9 mouse cellular contexts compared by ENCODE assay signal in the genomic region with DNA sequence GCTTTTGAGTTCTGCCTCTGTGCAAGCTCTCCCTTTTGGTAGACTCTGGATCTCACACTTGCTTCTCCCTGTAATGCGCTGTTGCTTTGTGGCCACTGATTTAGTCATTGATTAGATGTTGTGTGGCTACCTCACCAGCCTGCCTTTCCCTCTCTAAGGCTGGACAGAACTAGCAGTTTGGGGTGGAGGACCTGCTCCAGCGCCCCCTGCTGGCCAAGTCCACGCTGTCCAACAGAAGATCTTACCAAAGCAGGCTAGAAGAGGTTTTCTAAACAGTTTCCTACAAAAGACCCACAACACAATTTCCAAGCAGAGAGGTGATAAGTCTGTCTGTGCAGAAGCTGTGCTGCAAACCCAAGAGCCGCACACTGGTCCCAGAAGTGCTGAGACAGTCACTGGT. TPM values are rescaled to one million over a fixed set of nuclear protein-coding genes. Genes with fewer than 3 reads are reported as not detected.
DNase-seq lines count a peak whose midpoint lies in the region; ATAC-seq and TF ChIP-seq lines count a peak whose summit lies in the region.
"Had no signal": no experiment of that assay in that cellular context is flagged by ENCODE, and none has a peak within 500 bp of the region (broad histone marks: within the 10 kb centered on the region; RNA-seq: fewer than 3 reads in every experiment).

No protein-coding gene starts in this region.

- DNase-seq in heart, adult 18-20 months = peak; percentile 74 to 89
- DNase-seq in brain, embryonic 14.5 days (ENCODE audit: low read depth) = peak; percentile 67
- peak; percentile 54 for DNase-seq in forebrain, embryonic 14.5 days (ENCODE audit: low spot score)
- peak; percentile 77 to 84 for DNase-seq in left cerebral cortex, postnatal 14 days (ENCODE audit: low spot score in 2 of 2)
- DNase-seq in neural tube, embryonic 11.5 days (ENCODE audit: low spot score) = peak; percentile 76
- peak; percentile 46 to 49 for DNase-seq in thymus, adult 18-20 months

- TF ChIP-seq CTCF in brain, embryonic 14.5 days (IDR thresholded peaks at IDR 0.05; ENCODE audit: borderline replicate concordance, extremely low read depth, insufficient read depth, insufficient read length) = peak; percentile 86

- H3K4me1 ChIP-seq in heart, embryonic 12.5 days (replicated peaks) = no peaks in the 10 kb centered on the region; the same call in 1 of the 2 replicates
- H3K4me1 ChIP-seq in forebrain, embryonic 14.5 days (ENCODE audit: control insufficient read depth, insufficient read depth, low read length) = no peaks in the 10 kb centered on the region
- no peaks in the 10 kb centered on the region for H3K4me1 ChIP-seq in intestine, embryonic 15.5 days (replicated peaks)
- H3K4me1 ChIP-seq in neural tube, embryonic 11.5 days (ENCODE audit: control insufficient read depth, insufficient read depth, low read length) = no peaks in the 10 kb centered on the region
- H3K4me1 ChIP-seq: megakaryocyte, embryonic 14.5 days had no signal

- H3K27me3 ChIP-seq in heart, embryonic 12.5 days (replicated peaks) = peaks cover 5% of the 10 kb centered on the region; the same call in 1 of the 2 replicates
- H3K27me3 ChIP-seq in forebrain, embryonic 14.5 days (replicated peaks; ENCODE audit: control insufficient read depth, insufficient read depth, low read length) = no peaks in the 10 kb centered on the region
- no peaks in the 10 kb centered on the region for H3K27me3 ChIP-seq in intestine, embryonic 15.5 days (replicated peaks)
- H3K27me3 ChIP-seq in neural tube, embryonic 11.5 days (ENCODE audit: control insufficient read depth, insufficient read depth, low read length) = no peaks in the 10 kb centered on the region

- H3K9ac ChIP-seq in heart, embryonic 12.5 days = no peak overlapping the region
- H3K9ac ChIP-seq in forebrain, embryonic 14.5 days (ENCODE audit: low read length) = no peak overlapping the region
- H3K9ac ChIP-seq in intestine, embryonic 15.5 days = no peak overlapping the region
- no peak overlapping the region for H3K9ac ChIP-seq in neural tube, embryonic 11.5 days (ENCODE audit: low read length)

- H3K36me3 ChIP-seq in heart, embryonic 12.5 days = peaks cover 12% of the 10 kb centered on the region; the same call in 1 of the 2 replicates
- no peaks in the 10 kb centered on the region for H3K36me3 ChIP-seq in forebrain, embryonic 14.5 days (ENCODE audit: control insufficient read depth, insufficient read depth, low read length)
- H3K36me3 ChIP-seq in intestine, embryonic 15.5 days = no peaks in the 10 kb centered on the region
- no peaks in the 10 kb centered on the region for H3K36me3 ChIP-seq in neural tube, embryonic 11.5 days (ENCODE audit: control insufficient read depth, insufficient read depth, low read length)

- no peak overlapping the region for H3K4me2 ChIP-seq in heart, embryonic 12.5 days
- no peak overlapping the region for H3K4me2 ChIP-seq in forebrain, embryonic 14.5 days (ENCODE audit: low read length)
- H3K4me2 ChIP-seq in intestine, embryonic 15.5 days (replicated peaks) = no peak overlapping the region
- no peak overlapping the region for H3K4me2 ChIP-seq in neural tube, embryonic 11.5 days (ENCODE audit: low read depth)

- WGBS in heart, embryonic 12.5 days = 34% methylated on average over 4 of the region's 4 CpGs
- 41% methylated on average over 4 of the region's 4 CpGs for WGBS in forebrain, embryonic 14.5 days
- WGBS in intestine, embryonic 15.5 days = 37% methylated on average over 4 of the region's 4 CpGs
- 38% methylated on average over 4 of the region's 4 CpGs for WGBS in neural tube, embryonic 11.5 days

- ATAC-seq in heart, embryonic 12.5 days (ENCODE audit: insufficient number of reproducible peaks, low FRiP score) = no peak
- peak; percentile 46; the same call in 1 of the 2 replicates for ATAC-seq in forebrain, embryonic 14.5 days
- ATAC-seq in intestine, embryonic 15.5 days = 0 out of 2 replicates have a peak, but pooled peaks have one; percentile 41
- no peak for ATAC-seq in neural tube, embryonic 11.5 days (ENCODE audit: insufficient read depth, low FRiP score, low TSS enrichment)

- H3K27ac ChIP-seq in heart, embryonic 12.5 days (ENCODE audit: poor library complexity, severe bottlenecking) = no peak overlapping the region
- H3K27ac ChIP-seq in forebrain, embryonic 14.5 days (ENCODE audit: low read depth, low read length) = no peak overlapping the region
- H3K27ac ChIP-seq in intestine, embryonic 15.5 days = no peak overlapping the region
- no peak overlapping the region for H3K27ac ChIP-seq in neural tube, embryonic 11.5 days (ENCODE audit: low read depth, low read length)

- no peak overlapping the region for H3K4me3 ChIP-seq in heart, embryonic 12.5 days
- no peak overlapping the region for H3K4me3 ChIP-seq in forebrain, embryonic 14.5 days (ENCODE audit: low read depth, low read length)
- H3K4me3 ChIP-seq in intestine, embryonic 15.5 days (replicated peaks) = no peak overlapping the region
- H3K4me3 ChIP-seq in neural tube, embryonic 11.5 days (ENCODE audit: low read depth, low read length) = no peak overlapping the region
- H3K4me3 ChIP-seq: megakaryocyte, embryonic 14.5 days had no signal

- intact Hi-C loops in left cerebral cortex, postnatal 14 days (cut with DNase I) = loop anchor here (2.0 kb wide), 1 partner anchor 49 kb away; no protein-coding TSS in a partner anchor

- H3K9me3 ChIP-seq in heart, embryonic 12.5 days (replicated peaks) = 0 out of 2 replicates have a peak, but pooled peaks cover 1% of the 10 kb centered on the region
- no peaks in the 10 kb centered on the region for H3K9me3 ChIP-seq in forebrain, embryonic 14.5 days (replicated peaks; ENCODE audit: control insufficient read depth, low read length)
- no peaks in the 10 kb centered on the region for H3K9me3 ChIP-seq in intestine, embryonic 15.5 days
- no peaks in the 10 kb centered on the region for H3K9me3 ChIP-seq in neural tube, embryonic 11.5 days (ENCODE audit: control insufficient read depth, low read length)
- H3K9me3 ChIP-seq: megakaryocyte, embryonic 14.5 days had no signal

- TF ChIP-seq POLR2A in brain, embryonic 14.5 days (IDR thresholded peaks at IDR 0.05; ENCODE audit: borderline replicate concordance, extremely low read depth, insufficient read depth, insufficient read length, poor library complexity, severe bottlenecking) = no peak

RNA-seq across cellular contexts. Expression of gene Tmem255b, which starts 26.9 kb away (rescaled TPM):
- total RNA-seq in heart, adult 18-20 months (2021) = 1 to 10 TPM; 5.4 to 6.7 TPM
- 0.38 and 0.53 TPM in 2 replicates for polyA plus RNA-seq in heart, embryonic 12.5 days (2016; fragmentation: Nextera tagmentation; extraction: Ambion mirVana)
- polyA plus RNA-seq in brain, embryonic 14.5 days (2012; rRNA removed) = 0.20 and 0.27 TPM in 2 replicates
- polyA plus RNA-seq in forebrain, embryonic 14.5 days (2014; fragmentation: Nextera tagmentation; extraction: Ambion mirVana) = not detected in 2 replicates
- polyA plus RNA-seq in intestine, embryonic 15.5 days (2015; fragmentation: Nextera tagmentation; extraction: Ambion mirVana) = 2.2 and 2.7 TPM in 2 replicates
- 1 to 10 TPM; 4.9 to 8.2 TPM for total RNA-seq in left cerebral cortex, postnatal 14 days (2021)
- 0.38 and 0.39 TPM in 2 replicates for polyA plus RNA-seq in neural tube, embryonic 11.5 days (2014; fragmentation: Nextera tagmentation; extraction: Ambion mirVana)

RNA-seq across cellular contexts. Expression of gene Gas6, which starts 32.4 kb away (rescaled TPM):
- total RNA-seq in heart, adult 18-20 months (2021) = 100 to 1,000 TPM; 115 to 123 TPM
- polyA plus RNA-seq in heart, embryonic 12.5 days (2016; fragmentation: Nextera tagmentation; extraction: Ambion mirVana) = 57.1 and 60.7 TPM in 2 replicates
- polyA plus RNA-seq in brain, embryonic 14.5 days (2012; rRNA removed) = 25.8 and 36.6 TPM in 2 replicates
- 9.7 and 12.5 TPM in 2 replicates for polyA plus RNA-seq in forebrain, embryonic 14.5 days (2014; fragmentation: Nextera tagmentation; extraction: Ambion mirVana)
- polyA plus RNA-seq in intestine, embryonic 15.5 days (2015; fragmentation: Nextera tagmentation; extraction: Ambion mirVana) = 50.9 and 57.8 TPM in 2 replicates
- total RNA-seq in left cerebral cortex, postnatal 14 days (2021) = 100 to 1,000 TPM; 115 to 126 TPM
- 6.5 and 6.7 TPM in 2 replicates for polyA plus RNA-seq in neural tube, embryonic 11.5 days (2014; fragmentation: Nextera tagmentation; extraction: Ambion mirVana)

RNA-seq across cellular contexts. Expression of gene Grk1, which starts 57.0 kb away (rescaled TPM):
- total RNA-seq in heart, adult 18-20 months (2021) = not detected
- polyA plus RNA-seq in heart, embryonic 12.5 days (2016; fragmentation: Nextera tagmentation; extraction: Ambion mirVana) = not detected in 2 replicates
- polyA plus RNA-seq in brain, embryonic 14.5 days (2012; rRNA removed) = 0.06 and 0.10 TPM in 2 replicates
- polyA plus RNA-seq in forebrain, embryonic 14.5 days (2014; fragmentation: Nextera tagmentation; extraction: Ambion mirVana) = 0.04 TPM in 1 of 2 replicates, not detected in the other
- polyA plus RNA-seq in intestine, embryonic 15.5 days (2015; fragmentation: Nextera tagmentation; extraction: Ambion mirVana) = not detected in 2 replicates
- total RNA-seq in left cerebral cortex, postnatal 14 days (2021) = not detected
- 0.04 TPM in 1 of 2 replicates, not detected in the other for polyA plus RNA-seq in neural tube, embryonic 11.5 days (2014; fragmentation: Nextera tagmentation; extraction: Ambion mirVana)

Comparison
In these comparisons a context has a peak if more than half of its experiments do, and no peak if none do; other contexts are left out.
1. ATAC-seq: peak in forebrain, embryonic 14.5 days (single experiment) and intestine, embryonic 15.5 days (single experiment); none in heart, embryonic 12.5 days (single experiment) and neural tube, embryonic 11.5 days (single experiment).
2. Peak in every context shown above with its lines, with median percentiles within 50 percentile points of each other: DNase-seq.